Mouse (Mus musculus): Measurements from ENCODE around the gene Ostc. TPM values are rescaled to one million over a fixed set of nuclear protein-coding genes. Genes with fewer than 3 reads are reported as not detected.

The Ostc gene
- polyA plus RNA-seq, 1 experiment from 2014 or later: 281 TPM

GRCm38 (mm10) chr3:130727676-130728075, 18.4 kb upstream of the Ostc start:
- WGBS: 89% methylated on average over 4 of the region's 4 CpGs
- H3K27ac ChIP-seq: no peak overlapping the region

DNA sequence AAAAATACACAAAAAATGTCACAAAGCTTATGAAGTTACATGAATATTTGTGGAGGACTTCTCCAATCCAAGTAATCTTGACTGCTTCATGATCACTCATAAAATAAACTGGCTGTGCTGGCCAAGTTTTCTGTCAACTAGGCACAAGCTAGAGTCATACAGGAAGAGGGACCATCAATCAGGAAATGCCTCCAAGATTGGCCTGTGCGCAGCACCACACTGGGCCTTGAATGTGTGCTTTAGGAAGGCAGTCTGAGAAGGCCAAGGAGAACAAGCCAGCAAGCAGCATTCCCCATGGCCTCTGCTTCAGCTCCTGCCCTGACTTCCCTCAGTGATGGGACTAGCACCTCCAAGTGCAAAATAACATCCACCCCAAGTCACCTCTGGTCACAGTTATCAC, 17.8 kb upstream of the Ostc start:
- ATAC-seq: no peak

More at GRCm38 (mm10) chr3:130727676-130728075, 18.4 kb upstream of the Ostc start:
- Histone ChIP-seq H3K27me3 (no peaks in the 10 kb centered on the region), H3K36me3 (ENCODE audit: poor library complexity, severe bottlenecking) (peaks cover 48% of the 10 kb centered on the region), H3K4me1 (peaks cover 23% of the 10 kb centered on the region), H3K9ac (no peak overlapping the region), H3K4me3 (no peak overlapping the region), H3K9me3 (replicated peaks) (no peaks in the 10 kb centered on the region), H3K4me2 (no peak overlapping the region)
- ATAC-seq: no peak

DNA sequence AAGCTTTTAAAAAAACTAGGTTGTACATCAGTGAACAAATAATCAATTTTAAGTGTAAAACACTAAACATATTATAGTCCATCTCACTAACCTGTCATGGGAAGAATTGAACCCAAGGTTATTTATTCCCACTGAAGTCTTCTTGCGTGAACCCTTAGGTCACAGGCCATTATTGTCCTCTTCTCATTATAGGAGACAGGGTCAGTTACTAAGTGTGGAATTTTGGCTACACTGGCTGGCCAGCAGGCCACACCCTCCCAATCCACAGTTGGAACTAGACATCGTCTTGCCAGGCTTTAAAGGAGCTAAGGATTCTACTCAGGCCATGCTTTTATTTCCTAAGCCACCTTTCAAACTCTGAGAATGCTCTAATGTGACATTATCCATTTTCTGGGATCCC, 16.5 kb upstream of the Ostc start:
- no peak for ATAC-seq
- no peak overlapping the region for H3K4me3 ChIP-seq
- H3K9me3 ChIP-seq (replicated peaks): no peaks in the 10 kb centered on the region
- no peak overlapping the region for H3K27ac ChIP-seq
- peaks cover 18% of the 10 kb centered on the region for H3K4me1 ChIP-seq
- H3K27me3 ChIP-seq: no peaks in the 10 kb centered on the region
- H3K9ac ChIP-seq: no peak overlapping the region
- 72% methylated on average over 2 of the region's 2 CpGs for WGBS
- no peak overlapping the region for H3K4me2 ChIP-seq
- H3K36me3 ChIP-seq (ENCODE audit: poor library complexity, severe bottlenecking): peaks cover 48% of the 10 kb centered on the region

More for the DNA sequence above, 17.8 kb upstream of the Ostc start:
- Histone ChIP-seq H3K4me1 (peaks cover 23% of the 10 kb centered on the region), H3K9ac (no peak overlapping the region), H3K27ac (no peak overlapping the region), H3K4me3 (no peak overlapping the region), H3K9me3 (replicated peaks) (no peaks in the 10 kb centered on the region), H3K36me3 (ENCODE audit: poor library complexity, severe bottlenecking) (peaks cover 48% of the 10 kb centered on the region), H3K4me2 (no peak overlapping the region), H3K27me3 (no peaks in the 10 kb centered on the region)
- 96% methylated on average over 1 of the region's 1 CpGs for WGBS

DNA sequence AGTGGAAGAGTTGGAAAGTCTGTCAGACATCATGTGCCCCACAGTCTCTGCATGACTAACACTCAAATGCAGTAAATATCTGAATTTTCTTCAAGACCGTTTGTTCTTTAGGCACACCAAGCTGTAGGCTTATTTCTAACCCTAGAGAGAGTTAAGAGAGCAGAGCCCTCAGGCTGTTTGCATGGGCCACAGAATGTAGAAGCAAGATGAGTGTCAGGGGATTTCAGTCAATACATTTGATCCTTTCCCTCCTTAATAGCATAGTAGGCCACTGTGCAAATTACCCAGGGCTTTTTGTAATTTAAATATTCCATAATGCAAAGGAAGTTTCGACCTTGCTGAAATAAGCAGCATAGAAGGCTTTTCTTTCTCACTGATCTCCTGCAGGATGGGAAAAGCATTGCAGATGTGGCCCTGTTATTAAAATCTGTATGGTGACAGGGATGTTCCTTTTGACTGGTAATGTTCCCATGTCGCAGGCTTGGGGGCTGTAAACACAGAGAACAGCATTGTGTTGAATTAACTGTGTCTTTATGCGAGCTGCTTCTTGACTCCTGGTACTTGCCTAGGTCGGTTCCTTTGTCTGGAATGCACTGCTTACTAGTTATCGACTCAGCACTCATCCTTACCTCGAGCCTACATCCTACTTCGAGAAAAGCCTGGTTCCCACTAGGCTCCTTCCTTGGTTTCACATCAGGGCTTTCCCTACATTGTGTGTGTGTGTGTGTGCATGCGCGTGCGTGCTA, 13.7 kb upstream of the Ostc start:
- no peak overlapping the region for H3K9ac ChIP-seq
- H3K4me1 ChIP-seq: peaks cover 1% of the 10 kb centered on the region; the same call in 1 of the 2 replicates
- no peak overlapping the region for H3K4me3 ChIP-seq
- no peaks in the 10 kb centered on the region for H3K27me3 ChIP-seq
- no peak overlapping the region for H3K4me2 ChIP-seq
- no peak for ATAC-seq
- WGBS: 77% methylated on average over 11 of the region's 11 CpGs
- H3K36me3 ChIP-seq (ENCODE audit: poor library complexity, severe bottlenecking): peaks cover 38% of the 10 kb centered on the region
- H3K27ac ChIP-seq: no peak overlapping the region
- H3K9me3 ChIP-seq (replicated peaks): no peaks in the 10 kb centered on the region

DNA sequence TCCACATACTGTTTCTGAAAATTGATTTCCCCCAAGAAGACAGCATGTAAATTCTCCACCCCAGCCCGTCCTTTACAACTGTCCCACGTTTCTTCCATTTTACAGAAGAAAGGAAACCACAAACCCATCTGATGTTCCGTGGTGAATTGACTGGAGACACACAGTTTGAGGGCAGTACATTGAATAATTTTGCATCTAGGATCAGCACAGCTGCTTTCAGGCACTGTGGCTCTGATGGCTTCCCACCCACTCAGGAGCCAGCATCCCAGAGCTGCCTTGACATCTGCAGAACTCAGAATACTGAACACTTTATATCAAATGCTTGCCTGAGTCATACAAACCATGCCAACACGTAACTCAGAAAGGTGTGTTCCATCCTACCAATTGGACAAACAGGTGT, 11.0 kb upstream of the Ostc start:
- Histone ChIP-seq H3K4me2 (no peak overlapping the region), H3K4me1 (no peaks in the 10 kb centered on the region), H3K36me3 (ENCODE audit: poor library complexity, severe bottlenecking) (peaks cover 11% of the 10 kb centered on the region), H3K9ac (no peak overlapping the region), H3K27ac (no peak overlapping the region), H3K9me3 (replicated peaks) (no peaks in the 10 kb centered on the region), H3K27me3 (no peaks in the 10 kb centered on the region), H3K4me3 (no peak overlapping the region)
- 88% methylated on average over 4 of the region's 4 CpGs for WGBS
- ATAC-seq: no peak

DNA sequence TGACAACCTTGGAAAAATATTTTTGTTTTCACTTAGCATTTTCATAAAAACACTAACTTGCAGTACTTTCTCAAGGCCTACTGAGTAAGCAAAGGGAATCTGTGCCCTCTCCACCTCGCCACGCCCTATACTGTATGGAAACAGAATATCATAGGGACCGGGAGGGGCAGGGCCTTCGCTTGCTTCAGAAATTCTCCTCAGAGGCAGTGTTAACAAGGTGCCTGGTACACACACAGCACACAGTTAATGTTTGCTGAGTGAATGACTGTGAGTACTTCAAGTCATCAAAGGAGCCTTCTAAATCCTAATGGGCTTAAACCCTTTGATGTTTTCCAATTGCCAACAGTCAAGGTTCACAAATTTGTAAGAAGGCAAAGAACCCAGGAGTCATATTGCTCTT, 9.6 kb upstream of the Ostc start:
- Histone ChIP-seq H3K9ac (no peak overlapping the region), H3K9me3 (replicated peaks) (no peaks in the 10 kb centered on the region), H3K27me3 (no peaks in the 10 kb centered on the region), H3K4me2 (no peak overlapping the region), H3K36me3 (ENCODE audit: poor library complexity, severe bottlenecking) (peaks cover under 1% of the 10 kb centered on the region; the same call in 1 of the 2 replicates), H3K4me3 (no peak overlapping the region), H3K4me1 (peaks cover 4% of the 10 kb centered on the region; the same call in 1 of the 2 replicates), H3K27ac (no peak overlapping the region)
- 81% methylated on average over 4 of the region's 4 CpGs for WGBS
- ATAC-seq: no peak

DNA sequence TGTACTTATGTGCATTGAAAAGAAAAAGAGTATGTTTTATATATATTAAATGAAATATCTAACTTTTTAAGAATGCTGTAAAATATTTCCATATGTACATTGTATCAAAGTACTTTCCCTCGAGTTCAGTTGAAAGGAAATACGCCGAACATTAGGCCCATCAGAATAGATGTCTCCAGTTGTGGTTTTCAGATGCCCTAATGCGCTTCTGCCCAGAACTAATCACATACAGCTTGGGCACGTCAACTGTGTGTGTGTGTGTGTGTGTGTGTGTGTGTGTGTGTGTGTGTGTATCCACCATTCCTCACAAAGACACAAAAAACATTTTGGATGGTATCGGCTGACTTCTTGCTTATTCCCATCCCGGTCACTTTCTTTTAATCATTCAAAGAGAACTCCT, 7.3 kb upstream of the Ostc start:
- no peak overlapping the region for H3K4me3 ChIP-seq
- H3K36me3 ChIP-seq (ENCODE audit: poor library complexity, severe bottlenecking): no peaks in the 10 kb centered on the region
- H3K4me2 ChIP-seq: no peak overlapping the region
- H3K27ac ChIP-seq: no peak overlapping the region
- WGBS: 82% methylated on average over 7 of the region's 7 CpGs
- H3K27me3 ChIP-seq: no peaks in the 10 kb centered on the region
- H3K4me1 ChIP-seq: peaks cover 4% of the 10 kb centered on the region; the same call in 1 of the 2 replicates
- ATAC-seq: no peak; the same call in 1 of the 2 replicates
- no peaks in the 10 kb centered on the region for H3K9me3 ChIP-seq (replicated peaks)
- H3K9ac ChIP-seq: no peak overlapping the region

GRCm38 (mm10) chr3:130714775-130715568, 5.7 kb upstream of the Ostc start:
- Histone ChIP-seq H3K4me3 (peak overlapping the region; percentile 32), H3K4me2 (peak overlapping the region; percentile 55), H3K36me3 (ENCODE audit: poor library complexity, severe bottlenecking) (no peaks in the 10 kb centered on the region), H3K9me3 (replicated peaks) (no peaks in the 10 kb centered on the region), H3K27ac (no peak overlapping the region), H3K9ac (peak overlapping the region; percentile 39; the same call in 1 of the 2 replicates), H3K27me3 (no peaks in the 10 kb centered on the region), H3K4me1 (peaks cover 6% of the 10 kb centered on the region)
- WGBS: 23% methylated on average over 22 of the region's 22 CpGs
- peak; percentile 52 for ATAC-seq

- WGBS: 76% methylated on average over 6 of the region's 6 CpGs
- H3K4me3 ChIP-seq: no peak overlapping the region
- H3K9ac ChIP-seq: no peak overlapping the region
- ATAC-seq: no peak
- peaks cover 16% of the 10 kb centered on the region for H3K4me1 ChIP-seq
- no peaks in the 10 kb centered on the region for H3K36me3 ChIP-seq (ENCODE audit: poor library complexity, severe bottlenecking)
- H3K27me3 ChIP-seq: no peaks in the 10 kb centered on the region
- H3K9me3 ChIP-seq (replicated peaks): no peaks in the 10 kb centered on the region
- H3K4me2 ChIP-seq: no peak overlapping the region
- H3K27ac ChIP-seq: no peak overlapping the region
These were observed 3.6 kb upstream of the Ostc start for GRCm38 (mm10) chr3:130712891-130713290.

DNA sequence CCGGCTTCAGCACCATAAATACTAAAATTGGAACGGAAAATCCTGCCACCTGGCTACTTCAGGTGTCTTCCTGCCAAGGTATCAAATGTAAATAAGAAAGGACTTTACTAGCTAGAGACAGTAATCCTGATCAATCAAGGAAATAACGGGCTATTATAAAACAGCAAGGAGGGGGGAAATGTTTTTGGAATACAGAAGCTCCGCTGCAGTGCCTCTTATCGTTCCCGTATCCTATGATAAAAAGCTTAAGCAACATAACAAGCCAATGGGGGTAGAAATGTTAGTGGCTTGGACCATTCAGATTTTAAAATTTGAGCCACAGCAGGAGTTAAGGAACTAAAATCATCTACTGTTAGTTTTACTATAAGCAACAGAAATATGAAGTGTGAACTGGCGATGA, 859 bp upstream of the Ostc start:
- H3K4me1 ChIP-seq: peaks cover 28% of the 10 kb centered on the region
- WGBS: 53% methylated on average over 7 of the region's 7 CpGs
- no peak for ATAC-seq
- H3K4me3 ChIP-seq: peak overlapping the region; percentile 80
- no peaks in the 10 kb centered on the region; the same call in 1 of the 2 replicates for H3K36me3 ChIP-seq (ENCODE audit: poor library complexity, severe bottlenecking)
- H3K9ac ChIP-seq: no peak overlapping the region
- H3K27me3 ChIP-seq: no peaks in the 10 kb centered on the region
- no peaks in the 10 kb centered on the region for H3K9me3 ChIP-seq (replicated peaks)
- H3K27ac ChIP-seq: no peak overlapping the region
- H3K4me2 ChIP-seq: peak overlapping the region; percentile 87

- H3K36me3 ChIP-seq (ENCODE audit: poor library complexity, severe bottlenecking): peaks cover 8% of the 10 kb centered on the region
- no peak for ATAC-seq
- H3K27me3 ChIP-seq: no peaks in the 10 kb centered on the region
- H3K4me1 ChIP-seq: peaks cover 25% of the 10 kb centered on the region
- H3K4me2 ChIP-seq: peak overlapping the region; percentile 87
- H3K9ac ChIP-seq: peak overlapping the region; percentile 88
- peak overlapping the region; percentile 79 for H3K27ac ChIP-seq
- H3K9me3 ChIP-seq (replicated peaks): no peaks in the 10 kb centered on the region
- H3K4me3 ChIP-seq: peak overlapping the region; percentile 80
- WGBS: under 1% methylated on average over 5 of the region's 5 CpGs
These were observed 715 bp downstream of the Ostc start for GRCm38 (mm10) chr3:130708529-130708928.

- no peak overlapping the region for H3K27ac ChIP-seq
- H3K9ac ChIP-seq: no peak overlapping the region
- H3K9me3 ChIP-seq (replicated peaks): no peaks in the 10 kb centered on the region
- 85% methylated on average over 6 of the region's 6 CpGs for WGBS
- H3K27me3 ChIP-seq: no peaks in the 10 kb centered on the region
- ATAC-seq: no peak
- H3K4me2 ChIP-seq: no peak overlapping the region
- H3K4me3 ChIP-seq: no peak overlapping the region
- H3K4me1 ChIP-seq: peaks cover 7% of the 10 kb centered on the region
- peaks cover 64% of the 10 kb centered on the region for H3K36me3 ChIP-seq (ENCODE audit: poor library complexity, severe bottlenecking)
These were observed 7.0 kb downstream of the Ostc start for GRCm38 (mm10) chr3:130702289-130702688.

Measured in forebrain, embryonic 13.5 days (tissue).